ENCODE assay signal across 11 mouse cellular contexts in the genomic region with DNA sequence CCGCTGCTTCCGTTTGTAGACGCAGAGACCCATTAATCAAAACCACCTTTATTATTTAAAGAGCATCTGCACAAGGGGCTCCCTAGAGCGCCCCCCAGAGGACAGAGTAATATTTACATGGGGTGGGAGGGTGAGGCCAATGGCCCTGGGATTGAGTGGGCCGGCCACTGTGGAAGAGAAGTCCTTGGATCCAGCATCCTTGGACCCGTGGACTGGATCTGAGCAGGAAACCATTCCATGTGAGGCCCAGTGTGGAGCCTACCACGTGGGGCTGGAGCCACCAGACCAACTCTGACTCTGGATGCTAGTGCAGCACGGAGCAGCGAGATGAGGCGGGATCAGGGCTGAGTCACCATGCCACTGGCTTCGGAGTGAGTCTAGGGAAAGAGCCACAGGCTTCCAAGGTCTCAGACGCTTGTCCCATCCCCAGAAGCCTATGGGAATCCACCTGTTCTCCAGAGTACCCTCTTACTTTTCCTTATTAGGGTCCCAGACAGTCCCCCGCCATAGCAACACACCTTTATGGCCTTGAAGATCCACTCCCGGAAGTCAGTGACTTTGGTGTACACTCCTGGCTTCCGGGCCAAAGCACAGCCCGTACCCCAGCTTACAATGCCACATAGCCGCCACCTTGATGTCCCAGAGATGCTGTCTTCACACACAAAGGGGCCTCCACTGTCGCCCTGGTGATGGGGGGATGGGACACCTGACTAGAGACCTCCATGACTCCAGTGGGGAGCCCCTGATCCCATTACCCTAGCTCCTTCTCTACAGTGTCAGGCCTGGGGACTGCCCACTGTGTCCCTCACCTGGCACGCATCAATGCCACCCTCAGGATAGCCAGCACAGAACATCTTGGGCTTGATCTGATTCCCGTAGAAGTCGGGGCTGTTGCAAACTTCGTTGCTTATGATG. TPM values are rescaled to one million over a fixed set of nuclear protein-coding genes. Genes with fewer than 3 reads are reported as not detected.
DNase-seq lines count a peak whose midpoint lies in the region; ATAC-seq and TF ChIP-seq lines count a peak whose summit lies in the region.
"Had no signal": no experiment of that assay in that cellular context is flagged by ENCODE, and none has a peak within 500 bp of the region (broad histone marks: within the 10 kb centered on the region; RNA-seq: fewer than 3 reads in every experiment).

No protein-coding gene starts in this region.

- no peak overlapping the region for H3K4me3 ChIP-seq in hindbrain, postnatal 0 days (ENCODE audit: low read length)
- H3K4me3 ChIP-seq in hindbrain, embryonic 10.5 days, result no peak overlapping the region
- no peak overlapping the region for H3K4me3 ChIP-seq in midbrain, embryonic 16.5 days (ENCODE audit: low read depth, low read length)
- no peak overlapping the region for H3K4me3 ChIP-seq in midbrain, embryonic 15.5 days
- peak overlapping the region; percentile 54 for H3K4me3 ChIP-seq in testis, adult 2 months (ENCODE audit: control insufficient read depth, low read depth, low read length)
- H3K4me3 ChIP-seq: liver, embryonic 15.5 days had no signal

- 80% methylated on average over 22 of the region's 22 CpGs for WGBS in hindbrain, postnatal 0 days
- 78% methylated on average over 22 of the region's 22 CpGs for WGBS in hindbrain, embryonic 10.5 days
- 82% methylated on average over 22 of the region's 22 CpGs for WGBS in midbrain, embryonic 16.5 days
- WGBS in midbrain, embryonic 15.5 days, result 81% methylated on average over 22 of the region's 22 CpGs

- no peak for TF ChIP-seq POLR2A in testis, adult 2 months (IDR thresholded peaks at IDR 0.05; ENCODE audit: control insufficient read depth, low read depth, low read length)

- H3K36me3 ChIP-seq in hindbrain, postnatal 0 days (ENCODE audit: insufficient read depth, low read length), result no peaks in the 10 kb centered on the region
- no peaks in the 10 kb centered on the region for H3K36me3 ChIP-seq in hindbrain, embryonic 10.5 days
- no peaks in the 10 kb centered on the region for H3K36me3 ChIP-seq in midbrain, embryonic 16.5 days (ENCODE audit: control insufficient read depth, insufficient read depth, low read length)
- H3K36me3 ChIP-seq in midbrain, embryonic 15.5 days (replicated peaks), result no peaks in the 10 kb centered on the region
- no peaks in the 10 kb centered on the region for H3K36me3 ChIP-seq in testis, adult 2 months (ENCODE audit: control insufficient read depth, insufficient read depth, low read length)

- H3K9ac ChIP-seq in hindbrain, postnatal 0 days (replicated peaks; ENCODE audit: low read length), result no peak overlapping the region
- no peak overlapping the region for H3K9ac ChIP-seq in midbrain, embryonic 16.5 days (ENCODE audit: low read depth, low read length)
- no peak overlapping the region for H3K9ac ChIP-seq in midbrain, embryonic 15.5 days
- H3K9ac ChIP-seq: liver, embryonic 15.5 days had no signal

- TF ChIP-seq CTCF in hindbrain, postnatal 0 days (IDR thresholded peaks at IDR 0.05; ENCODE audit: low read depth), result peak; percentile 36; the same call in 1 of the 2 replicates
- TF ChIP-seq CTCF in testis, adult 2 months (IDR thresholded peaks at IDR 0.05; ENCODE audit: control insufficient read depth, insufficient read depth, insufficient replicate concordance, low read depth, low read length), result peak; percentile 41; the same call in 1 of the 2 replicates

- DNase-seq in hindbrain, postnatal 0 days (ENCODE audit: low spot score), result no peak
- no peak for DNase-seq in hindbrain, embryonic 10.5 days (ENCODE audit: low spot score)
- DNase-seq in adrenal gland, adult 18-20 months (ENCODE audit: low spot score in 2 of 2), result peak; percentile 42 to 57
- no peak for DNase-seq in embryo, embryonic 10.5 days (ENCODE audit: low spot score)
- DNase-seq in right cerebral cortex, adult 18-20 months, result no peak

- H3K4me1 ChIP-seq in hindbrain, postnatal 0 days (ENCODE audit: insufficient read depth, low read length), result no peaks in the 10 kb centered on the region
- peaks cover 5% of the 10 kb centered on the region; the same call in 1 of the 2 replicates for H3K4me1 ChIP-seq in hindbrain, embryonic 10.5 days (replicated peaks)
- peaks cover 4% of the 10 kb centered on the region; the same call in 1 of the 2 replicates for H3K4me1 ChIP-seq in midbrain, embryonic 16.5 days (ENCODE audit: control insufficient read depth, insufficient read depth, low read length)
- no peaks in the 10 kb centered on the region for H3K4me1 ChIP-seq in midbrain, embryonic 15.5 days
- H3K4me1 ChIP-seq in testis, adult 2 months (ENCODE audit: control insufficient read depth, insufficient read depth, low read length), result no peaks in the 10 kb centered on the region; the same call in 1 of the 2 replicates

- no peak for ATAC-seq in hindbrain, postnatal 0 days
- 0 out of 2 replicates have a peak, but pooled peaks have one; percentile 24 for ATAC-seq in midbrain, embryonic 16.5 days
- no peak for ATAC-seq in midbrain, embryonic 15.5 days (replicated peaks)

- H3K27me3 ChIP-seq in hindbrain, postnatal 0 days (ENCODE audit: insufficient read depth, low read length), result no peaks in the 10 kb centered on the region
- no peaks in the 10 kb centered on the region for H3K27me3 ChIP-seq in hindbrain, embryonic 10.5 days (ENCODE audit: insufficient read depth, poor library complexity, severe bottlenecking)
- H3K27me3 ChIP-seq in midbrain, embryonic 16.5 days (ENCODE audit: control insufficient read depth, insufficient read depth, low read depth, low read length), result no peaks in the 10 kb centered on the region
- H3K27me3 ChIP-seq in midbrain, embryonic 15.5 days (replicated peaks), result no peaks in the 10 kb centered on the region
- no peaks in the 10 kb centered on the region for H3K27me3 ChIP-seq in testis, adult 2 months (ENCODE audit: control insufficient read depth, insufficient read depth, low read length)
- H3K27me3 ChIP-seq: liver, embryonic 15.5 days had no signal

- no peak overlapping the region for H3K4me2 ChIP-seq in hindbrain, postnatal 0 days (ENCODE audit: low read depth, low read length)
- H3K4me2 ChIP-seq in midbrain, embryonic 16.5 days (ENCODE audit: low read length), result no peak overlapping the region
- H3K4me2 ChIP-seq in midbrain, embryonic 15.5 days, result no peak overlapping the region

- H3K27ac ChIP-seq in hindbrain, postnatal 0 days, result no peak overlapping the region
- no peak overlapping the region for H3K27ac ChIP-seq in hindbrain, embryonic 10.5 days
- H3K27ac ChIP-seq in midbrain, embryonic 16.5 days (ENCODE audit: low read length), result no peak overlapping the region
- no peak overlapping the region for H3K27ac ChIP-seq in midbrain, embryonic 15.5 days
- H3K27ac ChIP-seq in testis, adult 2 months (ENCODE audit: control insufficient read depth, insufficient read depth, low read depth, low read length), result no peak overlapping the region
- H3K27ac ChIP-seq: liver, embryonic 15.5 days had no signal

- no peaks in the 10 kb centered on the region for H3K9me3 ChIP-seq in hindbrain, postnatal 0 days (ENCODE audit: low read length)
- H3K9me3 ChIP-seq in hindbrain, embryonic 10.5 days, result peaks cover 3% of the 10 kb centered on the region; the same call in 1 of the 2 replicates
- no peaks in the 10 kb centered on the region for H3K9me3 ChIP-seq in midbrain, embryonic 16.5 days (replicated peaks; ENCODE audit: control insufficient read depth, low read length, poor library complexity, severe bottlenecking)
- no peaks in the 10 kb centered on the region for H3K9me3 ChIP-seq in midbrain, embryonic 15.5 days
- H3K9me3 ChIP-seq: liver, embryonic 15.5 days had no signal

RNA-seq across cellular contexts. Expression of a gene that starts 16.1 kb away (rescaled TPM):
- total RNA-seq in hindbrain, postnatal 0 days (2014; rRNA removed), result not detected in 2 replicates
- polyA plus RNA-seq in hindbrain, postnatal 0 days (2015; fragmentation: Nextera tagmentation; extraction: Ambion mirVana), result 0.88 and 1.3 TPM in 2 replicates
- polyA plus RNA-seq in hindbrain, embryonic 10.5 days (2016; fragmentation: Nextera tagmentation; extraction: Ambion mirVana), result 3.0 and 4.5 TPM in 2 replicates
- polyA plus RNA-seq in midbrain, embryonic 16.5 days (2015; fragmentation: Nextera tagmentation; extraction: Ambion mirVana), result 0.21 TPM in 1 of 2 replicates, not detected in the other
- polyA plus RNA-seq in midbrain, embryonic 15.5 days (2015; fragmentation: Nextera tagmentation; extraction: Ambion mirVana), result 0.47 and 0.80 TPM in 2 replicates
- 1 to 10 TPM; 1.2 to 1.4 TPM for total RNA-seq in adrenal gland, adult 18-20 months (2021)
- polyA plus RNA-seq in testis, adult 2 months (2012; rRNA removed), result 0.73 and 2.1 TPM in 2 replicates

RNA-seq across cellular contexts. Expression of a gene that starts 22.4 kb away (rescaled TPM):
- total RNA-seq in hindbrain, postnatal 0 days (2014; rRNA removed), result not detected in 2 replicates
- polyA plus RNA-seq in hindbrain, postnatal 0 days (2015; fragmentation: Nextera tagmentation; extraction: Ambion mirVana), result 1.2 and 1.5 TPM in 2 replicates
- polyA plus RNA-seq in hindbrain, embryonic 10.5 days (2016; fragmentation: Nextera tagmentation; extraction: Ambion mirVana), result 7.9 and 10.8 TPM in 2 replicates
- not detected in 2 replicates for polyA plus RNA-seq in midbrain, embryonic 16.5 days (2015; fragmentation: Nextera tagmentation; extraction: Ambion mirVana)
- polyA plus RNA-seq in midbrain, embryonic 15.5 days (2015; fragmentation: Nextera tagmentation; extraction: Ambion mirVana), result not detected in 2 replicates
- 1 to 10 TPM; 1.4 to 4.4 TPM for total RNA-seq in adrenal gland, adult 18-20 months (2021)
- polyA plus RNA-seq in testis, adult 2 months (2012; rRNA removed), result 0.64 and 6.4 TPM in 2 replicates
- total RNA-seq: common myeloid progenitor, adult 5-6 weeks; monocyte, adult 5-6 weeks had no signal

RNA-seq across cellular contexts. Expression of a gene that starts 27.8 kb away (rescaled TPM):
- 65.7 and 69.5 TPM in 2 replicates for total RNA-seq in hindbrain, postnatal 0 days (2014; rRNA removed)
- polyA plus RNA-seq in hindbrain, postnatal 0 days (2015; fragmentation: Nextera tagmentation; extraction: Ambion mirVana), result 44.3 and 46.0 TPM in 2 replicates
- polyA plus RNA-seq in hindbrain, embryonic 10.5 days (2016; fragmentation: Nextera tagmentation; extraction: Ambion mirVana), result 1.2 and 1.3 TPM in 2 replicates
- 7.4 and 12.2 TPM in 2 replicates for polyA plus RNA-seq in midbrain, embryonic 16.5 days (2015; fragmentation: Nextera tagmentation; extraction: Ambion mirVana)
- 9.2 and 9.9 TPM in 2 replicates for polyA plus RNA-seq in midbrain, embryonic 15.5 days (2015; fragmentation: Nextera tagmentation; extraction: Ambion mirVana)
- 10 to 100 TPM; 13.5 to 24.9 TPM for total RNA-seq in adrenal gland, adult 18-20 months (2021)
- polyA plus RNA-seq in testis, adult 2 months (2012; rRNA removed), result 1.4 and 1.8 TPM in 2 replicates
- total RNA-seq: common myeloid progenitor, adult 5-6 weeks had no signal

RNA-seq across cellular contexts. Expression of a gene that starts 39.8 kb away (rescaled TPM):
- total RNA-seq in hindbrain, postnatal 0 days (2014; rRNA removed), result 1.9 and 5.9 TPM in 2 replicates
- 1.2 and 1.3 TPM in 2 replicates for polyA plus RNA-seq in hindbrain, postnatal 0 days (2015; fragmentation: Nextera tagmentation; extraction: Ambion mirVana)
- 2.3 and 6.3 TPM in 2 replicates for polyA plus RNA-seq in hindbrain, embryonic 10.5 days (2016; fragmentation: Nextera tagmentation; extraction: Ambion mirVana)
- polyA plus RNA-seq in midbrain, embryonic 16.5 days (2015; fragmentation: Nextera tagmentation; extraction: Ambion mirVana), result 0.15 and 0.35 TPM in 2 replicates
- polyA plus RNA-seq in midbrain, embryonic 15.5 days (2015; fragmentation: Nextera tagmentation; extraction: Ambion mirVana), result 0.19 and 0.22 TPM in 2 replicates
- 1 to 10 TPM; 3.0 to 8.1 TPM for total RNA-seq in adrenal gland, adult 18-20 months (2021)
- 2.0 TPM in 2 replicates for polyA plus RNA-seq in testis, adult 2 months (2012; rRNA removed)
- total RNA-seq: common myeloid progenitor, adult 5-6 weeks had no signal
- polyA plus RNA-seq: liver, embryonic 15.5 days had no signal

RNA-seq across cellular contexts. Expression of a gene that starts 42.0 kb away (rescaled TPM):
- 24.0 and 26.5 TPM in 2 replicates for total RNA-seq in hindbrain, postnatal 0 days (2014; rRNA removed)
- 129 and 150 TPM in 2 replicates for polyA plus RNA-seq in hindbrain, postnatal 0 days (2015; fragmentation: Nextera tagmentation; extraction: Ambion mirVana)
- polyA plus RNA-seq in hindbrain, embryonic 10.5 days (2016; fragmentation: Nextera tagmentation; extraction: Ambion mirVana), result 14.0 and 17.1 TPM in 2 replicates
- polyA plus RNA-seq in midbrain, embryonic 16.5 days (2015; fragmentation: Nextera tagmentation; extraction: Ambion mirVana), result 11.2 and 17.3 TPM in 2 replicates
- 13.2 and 15.5 TPM in 2 replicates for polyA plus RNA-seq in midbrain, embryonic 15.5 days (2015; fragmentation: Nextera tagmentation; extraction: Ambion mirVana)
- 100 to 1,000 TPM; 193 to 280 TPM for total RNA-seq in adrenal gland, adult 18-20 months (2021)
- polyA plus RNA-seq in testis, adult 2 months (2012; rRNA removed), result 94.7 and 104 TPM in 2 replicates
- total RNA-seq: monocyte, adult 5-6 weeks had no signal

Comparison
In these comparisons a context has a peak if more than half of its experiments do, and no peak if none do; other contexts are left out.
1. DNase-seq: peak in adrenal gland, adult 18-20 months (2 of 2); none in hindbrain, postnatal 0 days (single experiment), hindbrain, embryonic 10.5 days (single experiment), embryo, embryonic 10.5 days (single experiment) and right cerebral cortex, adult 18-20 months (single experiment).